Mouse (Mus musculus) olfactory bulb, adult 2 months (tissue): ENCODE results near the gene Elovl6.

Source experiments
- CTCF ChIP-seq: fragments of 200-500 bp; IDR thresholded peaks from 2 replicates; pipeline ENCODE4 v1.5.1; 2012; ENCODE audit warnings: low read depth, mild to moderate bottlenecking, low read length, moderate library complexity; ENCODE audit not compliant: insufficient read depth
- POLR2A ChIP-seq: fragments of 200-500 bp; IDR thresholded peaks from 2 replicates; pipeline ENCODE4 v1.6.1; 2012; ENCODE audit warnings: mild to moderate bottlenecking, low read depth, low read length, moderate library complexity; ENCODE audit not compliant: insufficient read depth

DNA sequence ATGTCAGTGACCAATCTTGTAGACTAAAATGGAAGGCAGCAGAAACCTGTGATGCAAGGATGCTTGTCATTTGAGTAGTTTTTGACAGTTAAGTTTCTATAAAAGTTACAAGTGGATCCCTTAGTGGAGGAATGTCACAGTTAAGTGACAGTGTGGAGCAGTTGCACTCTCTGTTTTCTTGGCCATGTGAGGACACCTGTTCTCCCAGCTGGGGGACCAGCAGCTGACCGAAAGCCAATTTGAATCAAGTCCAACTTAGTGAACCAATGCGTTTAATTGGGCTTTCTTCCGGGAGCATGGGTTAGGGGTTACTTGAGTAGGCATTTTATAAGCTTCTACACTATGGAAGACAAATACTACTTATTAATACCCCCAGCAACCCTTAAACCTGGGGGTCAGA is 48.9 kb downstream of the Elovl6 start:
- no peak for TF ChIP-seq CTCF
- no peak for TF ChIP-seq POLR2A
